Mouse (Mus musculus): ENCODE measurements around the gene Agl.
"Not testable (repeated sequence)": the region's sequence is repeated elsewhere in the genome, so short reads cannot be mapped to it uniquely, and the experiment has no call there.

The Agl gene

GRCm38 (mm10) chr3:116815916-116816315, 8.0 kb upstream of the Agl start:
- no peak for DNase-seq (ENCODE audit: low spot score in 2 of 2)

GRCm38 (mm10) chr3:116815305-116815797, 7.4 kb upstream of the Agl start:
- DNase-seq (ENCODE audit: low spot score in 2 of 2), result no peak

- DNase-seq (ENCODE audit: low spot score in 2 of 2), result no peak
Measured at GRCm38 (mm10) chr3:116812946-116813345, 5.0 kb upstream of the Agl start.

GRCm38 (mm10) chr3:116810351-116810750, 2.4 kb upstream of the Agl start:
- not testable (repeated sequence) for DNase-seq (ENCODE audit: low spot score in 2 of 2)

- no peak for DNase-seq (ENCODE audit: low spot score in 2 of 2)
Measured at GRCm38 (mm10) chr3:116809221-116809620, 1.3 kb upstream of the Agl start.

- peak; percentile 54 to 56 for DNase-seq (ENCODE audit: low spot score in 2 of 2)
Measured at GRCm38 (mm10) chr3:116808507-116809217, 696 bp upstream of the Agl start.

GRCm38 (mm10) chr3:116805866-116806265, 2.1 kb downstream of the Agl start:
- DNase-seq (ENCODE audit: low spot score in 2 of 2), result no peak

GRCm38 (mm10) chr3:116804746-116805285, 3.1 kb downstream of the Agl start:
- DNase-seq (ENCODE audit: low spot score in 2 of 2), result no peak

- DNase-seq (ENCODE audit: low spot score in 2 of 2), result no peak
Measured at GRCm38 (mm10) chr3:116801755-116802154, 6.2 kb downstream of the Agl start.

- DNase-seq (ENCODE audit: low spot score in 2 of 2), result no peak
Measured at GRCm38 (mm10) chr3:116798821-116799510, 9.0 kb downstream of the Agl start.

GRCm38 (mm10) chr3:116788851-116789250, 19.1 kb downstream of the Agl start:
- DNase-seq (ENCODE audit: low spot score in 2 of 2), result no peak

GRCm38 (mm10) chr3:116786543-116786942, 21.4 kb downstream of the Agl start:
- no peak for DNase-seq (ENCODE audit: low spot score in 2 of 2)

GRCm38 (mm10) chr3:116785820-116786219, 22.1 kb downstream of the Agl start:
- DNase-seq (ENCODE audit: low spot score in 2 of 2), result no peak

GRCm38 (mm10) chr3:116784811-116785210, 23.2 kb downstream of the Agl start:
- no peak for DNase-seq (ENCODE audit: low spot score in 2 of 2)

GRCm38 (mm10) chr3:116784290-116784689, 23.7 kb downstream of the Agl start:
- no peak for DNase-seq (ENCODE audit: low spot score in 2 of 2)

GRCm38 (mm10) chr3:116776961-116777360, 31.0 kb downstream of the Agl start:
- no peak for DNase-seq (ENCODE audit: low spot score in 2 of 2)

- no peak for DNase-seq (ENCODE audit: low spot score in 2 of 2)
Measured at GRCm38 (mm10) chr3:116773836-116774235, 34.1 kb downstream of the Agl start.

- DNase-seq (ENCODE audit: low spot score in 2 of 2), result no peak
Measured at GRCm38 (mm10) chr3:116771597-116771996, 36.4 kb downstream of the Agl start.

GRCm38 (mm10) chr3:116766963-116767362, 41.0 kb downstream of the Agl start:
- not testable (repeated sequence) for DNase-seq (ENCODE audit: low spot score in 2 of 2)

- DNase-seq (ENCODE audit: low spot score in 2 of 2), result no peak
Measured at GRCm38 (mm10) chr3:116752818-116753217, 55.1 kb downstream of the Agl start.

- DNase-seq (ENCODE audit: low spot score in 2 of 2), result peak; percentile 29 to 62
Measured at GRCm38 (mm10) chr3:116751191-116751860, 56.6 kb downstream of the Agl start.
